Mouse (Mus musculus) bone marrow, adult 2 months (tissue): Measurements from ENCODE around the gene Igf2bp3.

Source experiments
- CTCF ChIP-seq: fragments of 200-500 bp; IDR thresholded peaks from 2 replicates; pipeline ENCODE4 v1.5.1; 2011; ENCODE audit warnings: low read length, control low read depth; ENCODE audit not compliant: control insufficient read depth, insufficient read depth
- POLR2A ChIP-seq: fragments of 200-500 bp; IDR thresholded peaks from 2 replicates; pipeline ENCODE4 v1.6.1; 2011; ENCODE audit warnings: low read depth, mild to moderate bottlenecking, control low read depth, low read length, borderline replicate concordance; ENCODE audit not compliant: control insufficient read depth

DNA sequence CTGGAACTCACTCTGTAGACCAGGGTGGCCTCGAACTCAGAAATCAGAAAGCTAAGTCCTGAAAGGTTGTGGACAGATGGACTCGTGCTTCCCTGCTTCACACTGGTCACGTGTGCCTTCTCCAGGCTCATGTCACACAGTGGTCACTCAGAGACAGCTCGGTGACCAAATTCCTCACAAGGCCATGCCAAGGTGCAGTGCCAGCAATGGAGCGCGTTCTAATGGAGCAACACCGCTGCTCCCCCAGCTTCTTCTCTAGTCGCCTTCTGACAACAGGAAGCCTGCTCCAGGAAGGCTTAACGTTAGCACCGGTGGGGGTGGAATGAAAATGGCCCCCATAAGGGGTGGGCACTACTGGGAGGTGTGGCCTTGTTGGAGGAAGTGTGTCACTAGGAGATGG lies 119.8 kb downstream of the Igf2bp3 start:
- TF ChIP-seq CTCF = no peak
- TF ChIP-seq POLR2A = no peak
